Mouse (Mus musculus): Measurements from ENCODE around the gene Dlgap4.
A peak's percentile ranks its signal among the peaks of the same experiment; 100 is the strongest.

GRCm38 (mm10) chr2:156809579-156809978 is 196.1 kb downstream of the Dlgap4 start:
- TF ChIP-seq POLR2A (IDR thresholded peaks at IDR 0.05; ENCODE audit: insufficient read depth, low read depth, low read length): no peak
- TF ChIP-seq CTCF (IDR thresholded peaks at IDR 0.05): peak; percentile 98
